Mouse (Mus musculus): ENCODE data around the gene Pde4c. TPM values are rescaled to one million over a fixed set of nuclear protein-coding genes. Genes with fewer than 3 reads are reported as not detected.
A peak's percentile ranks its signal among the peaks of the same experiment; 100 is the strongest.

Gene Pde4c
- 2.2 and 2.4 TPM in 2 replicates for total RNA-seq (2017)

- ATAC-seq (ENCODE audit: extremely low read depth, insufficient number of reproducible peaks, low FRiP score, poor library complexity, severe bottlenecking): no peak
Measured at GRCm38 (mm10) chr8:70723486-70724210, at the start of gene Pde4c. Gene Pde4c, plus strand, starts transcription at chr8:70723720.

GRCm38 (mm10) chr8:70674109-70674508 is 49.4 kb upstream of the Pde4c start:
- no peak for ATAC-seq (ENCODE audit: extremely low read depth, insufficient number of reproducible peaks, low FRiP score, poor library complexity, severe bottlenecking)

GRCm38 (mm10) chr8:70674716-70675115 is 48.8 kb upstream of the Pde4c start:
- no peak for ATAC-seq (ENCODE audit: extremely low read depth, insufficient number of reproducible peaks, low FRiP score, poor library complexity, severe bottlenecking)

- ATAC-seq (ENCODE audit: extremely low read depth, insufficient number of reproducible peaks, low FRiP score, poor library complexity, severe bottlenecking): no peak
Measured at GRCm38 (mm10) chr8:70675336-70675735, 48.2 kb upstream of the Pde4c start.

GRCm38 (mm10) chr8:70677451-70678080 is 46.0 kb upstream of the Pde4c start:
- no peak for ATAC-seq (ENCODE audit: extremely low read depth, insufficient number of reproducible peaks, low FRiP score, poor library complexity, severe bottlenecking)

GRCm38 (mm10) chr8:70678679-70679078 is 44.8 kb upstream of the Pde4c start:
- ATAC-seq (ENCODE audit: extremely low read depth, insufficient number of reproducible peaks, low FRiP score, poor library complexity, severe bottlenecking): no peak

GRCm38 (mm10) chr8:70679404-70679803 is 44.1 kb upstream of the Pde4c start:
- ATAC-seq (ENCODE audit: extremely low read depth, insufficient number of reproducible peaks, low FRiP score, poor library complexity, severe bottlenecking): no peak

GRCm38 (mm10) chr8:70680039-70680438 is 43.5 kb upstream of the Pde4c start:
- no peak for ATAC-seq (ENCODE audit: extremely low read depth, insufficient number of reproducible peaks, low FRiP score, poor library complexity, severe bottlenecking)

- no peak for ATAC-seq (ENCODE audit: extremely low read depth, insufficient number of reproducible peaks, low FRiP score, poor library complexity, severe bottlenecking)
Measured at GRCm38 (mm10) chr8:70681410-70681809, 42.1 kb upstream of the Pde4c start.

- ATAC-seq (ENCODE audit: extremely low read depth, insufficient number of reproducible peaks, low FRiP score, poor library complexity, severe bottlenecking): no peak
Measured at GRCm38 (mm10) chr8:70682193-70682592, 41.3 kb upstream of the Pde4c start.

GRCm38 (mm10) chr8:70682692-70683091 is 40.8 kb upstream of the Pde4c start:
- peak; percentile 67 for ATAC-seq (ENCODE audit: extremely low read depth, insufficient number of reproducible peaks, low FRiP score, poor library complexity, severe bottlenecking)

GRCm38 (mm10) chr8:70684291-70684690 is 39.2 kb upstream of the Pde4c start:
- no peak for ATAC-seq (ENCODE audit: extremely low read depth, insufficient number of reproducible peaks, low FRiP score, poor library complexity, severe bottlenecking)

- no peak for ATAC-seq (ENCODE audit: extremely low read depth, insufficient number of reproducible peaks, low FRiP score, poor library complexity, severe bottlenecking)
Measured at GRCm38 (mm10) chr8:70687576-70687975, 35.9 kb upstream of the Pde4c start.

- no peak for ATAC-seq (ENCODE audit: extremely low read depth, insufficient number of reproducible peaks, low FRiP score, poor library complexity, severe bottlenecking)
Measured at GRCm38 (mm10) chr8:70688136-70688535, 35.4 kb upstream of the Pde4c start.

- ATAC-seq (ENCODE audit: extremely low read depth, insufficient number of reproducible peaks, low FRiP score, poor library complexity, severe bottlenecking): no peak
Measured at GRCm38 (mm10) chr8:70689892-70690390, 33.6 kb upstream of the Pde4c start.

GRCm38 (mm10) chr8:70691230-70691629 is 32.3 kb upstream of the Pde4c start:
- ATAC-seq (ENCODE audit: extremely low read depth, insufficient number of reproducible peaks, low FRiP score, poor library complexity, severe bottlenecking): no peak

GRCm38 (mm10) chr8:70691727-70692231 is 31.7 kb upstream of the Pde4c start:
- no peak for ATAC-seq (ENCODE audit: extremely low read depth, insufficient number of reproducible peaks, low FRiP score, poor library complexity, severe bottlenecking)

GRCm38 (mm10) chr8:70693636-70694035 is 29.9 kb upstream of the Pde4c start:
- ATAC-seq (ENCODE audit: extremely low read depth, insufficient number of reproducible peaks, low FRiP score, poor library complexity, severe bottlenecking): no peak

GRCm38 (mm10) chr8:70695318-70696018 is 28.1 kb upstream of the Pde4c start:
- peak; percentile 21 for ATAC-seq (ENCODE audit: extremely low read depth, insufficient number of reproducible peaks, low FRiP score, poor library complexity, severe bottlenecking)

All from neutrophil, adult 5-6 weeks (primary cell).